Mouse (Mus musculus) activated CD4-positive, CD25-positive, alpha-beta regulatory T cell, adult 4 months (primary cell): ENCODE data around the gene Gm9603. TPM values are rescaled to one million over a fixed set of nuclear protein-coding genes. Genes with fewer than 3 reads are reported as not detected.
"Not testable (repeated sequence)": the region's sequence is repeated elsewhere in the genome, so short reads cannot be mapped to it uniquely, and the experiment has no call there.

Experiments
- ATAC-seq: one replicate; pipeline ENCODE4 v1.8.0; 2017
- polyA plus RNA-seq, 2 experiments: library from polyadenylated mRNA; unstranded; fragments of 100-300 nt; shearing (Covaris generic); gene quantifications; one replicate each; pipeline ENCODE4 v1.2.1; 2017

Gm9603 gene
- polyA plus RNA-seq, result not detected

DNA sequence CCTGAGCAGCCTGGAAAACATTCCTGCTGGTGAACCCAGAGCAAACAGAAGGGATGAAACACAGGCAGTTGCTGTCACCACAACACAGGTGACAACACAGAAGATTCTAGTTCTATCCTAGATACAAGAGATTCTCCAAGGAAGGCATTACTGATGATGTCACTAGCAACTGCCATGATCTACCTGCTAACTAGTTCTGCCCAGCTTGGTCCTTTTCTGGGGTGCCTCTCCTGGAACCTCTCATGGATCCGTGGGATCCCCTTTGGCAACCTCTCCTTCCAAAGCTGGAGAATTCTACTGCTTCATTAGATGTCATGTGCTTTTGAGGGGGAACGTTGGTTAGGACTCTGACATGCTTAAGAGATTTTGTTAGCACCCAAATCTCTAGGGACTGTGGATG is at the start of gene Gm9603:
Gm9603 (minus strand) TSS at position 101 of the 400 bp plus-strand sequence.
- ATAC-seq, result not testable (repeated sequence)

DNA sequence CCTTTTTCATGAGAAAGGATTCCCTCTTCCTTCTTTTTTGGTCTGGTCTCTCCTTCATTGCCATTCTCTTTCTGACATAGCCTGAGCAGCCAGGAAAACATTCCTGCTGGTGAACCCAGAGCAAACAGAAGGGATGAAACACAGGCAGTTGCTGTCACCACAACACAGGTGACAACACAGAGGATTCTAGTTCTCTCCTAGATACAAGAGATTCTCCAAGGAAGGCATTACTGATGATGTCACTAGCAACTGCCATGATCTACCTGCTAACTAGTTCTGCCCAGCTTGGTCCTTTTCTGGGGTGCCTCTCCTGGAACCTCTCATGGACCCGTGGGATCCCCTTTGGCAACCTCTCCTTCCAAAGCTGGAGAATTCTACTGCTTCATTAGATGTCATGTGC is 54.3 kb downstream of the Gm9603 start, which contains the start of gene Gm8265:
Gm8265 (minus strand) TSS at position 101 of the 400 bp plus-strand sequence.
- not testable (repeated sequence) for ATAC-seq

Other genes starting within 250 kb of the Gm9603 start
- 1 to 10 TPM; 2.4 to 3.9 TPM for gene Gm3194, start 232.0 kb downstream of the Gm9603 start, polyA plus RNA-seq
- not detected for gene Gm8246, start 209.6 kb downstream of the Gm9603 start, polyA plus RNA-seq
- gene Gm3187, start 203.2 kb downstream of the Gm9603 start, polyA plus RNA-seq, result not detected
- 1 to 10 TPM; 4.4 to 6.6 TPM for gene Gm3488, start 185.8 kb downstream of the Gm9603 start, polyA plus RNA-seq
- gene Gm3532, start 149.0 kb downstream of the Gm9603 start, polyA plus RNA-seq, result not detected
- not detected for gene Gm8265, start 54.4 kb downstream of the Gm9603 start, polyA plus RNA-seq
- gene Gm3373, start 54.1 kb upstream of the Gm9603 start, polyA plus RNA-seq, result 1 to 10 TPM in 1 of 2 experiments, not detected in 1; 8.7 TPM
- gene Gm3383, start 120.5 kb upstream of the Gm9603 start, polyA plus RNA-seq, result 1 to 10 TPM; 4.6 to 5.9 TPM
- gene Gm3424, start 142.9 kb upstream of the Gm9603 start, polyA plus RNA-seq, result not detected
- gene Gm8237, start 192.9 kb upstream of the Gm9603 start, polyA plus RNA-seq, result 1 to 10 TPM in 1 of 2 experiments, under 1 TPM in 1; 0.46 to 1.3 TPM